Mouse (Mus musculus) lung, postnatal 10 days (tissue): ENCODE measurements around the gene Odc1.
A peak's percentile ranks its signal among the peaks of the same experiment; 100 is the strongest.

ENCODE experiments used
- DNase-seq: peaks from one replicate; pipeline ENCODE4 v3.0.0; 2021

Odc1 gene

GRCm38 (mm10) chr12:17551208-17551995, 6.8 kb downstream of the Odc1 start:
- DNase-seq, result no peak

DNA sequence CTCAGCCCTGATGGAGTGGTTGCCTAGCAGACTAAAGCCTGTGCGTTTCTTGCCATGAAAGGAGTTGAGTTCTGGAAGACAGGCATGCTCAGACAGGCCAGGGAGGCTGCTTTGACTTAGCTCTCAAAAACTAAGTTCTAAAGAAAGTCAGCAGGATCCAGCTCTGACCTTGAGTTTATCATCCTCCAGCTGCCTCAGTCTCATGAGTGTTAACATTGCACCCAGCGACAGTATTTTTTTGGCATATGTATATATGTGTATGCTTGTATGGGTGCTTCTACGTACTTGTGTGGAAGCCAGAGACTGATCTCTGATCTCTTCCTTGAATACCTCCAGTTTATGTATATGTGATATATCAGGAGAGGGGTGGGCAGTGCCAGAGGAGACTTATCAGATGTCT, 7.8 kb downstream of the Odc1 start:
- no peak for DNase-seq

GRCm38 (mm10) chr12:17552949-17553348, 8.4 kb downstream of the Odc1 start:
- DNase-seq, result no peak

DNA sequence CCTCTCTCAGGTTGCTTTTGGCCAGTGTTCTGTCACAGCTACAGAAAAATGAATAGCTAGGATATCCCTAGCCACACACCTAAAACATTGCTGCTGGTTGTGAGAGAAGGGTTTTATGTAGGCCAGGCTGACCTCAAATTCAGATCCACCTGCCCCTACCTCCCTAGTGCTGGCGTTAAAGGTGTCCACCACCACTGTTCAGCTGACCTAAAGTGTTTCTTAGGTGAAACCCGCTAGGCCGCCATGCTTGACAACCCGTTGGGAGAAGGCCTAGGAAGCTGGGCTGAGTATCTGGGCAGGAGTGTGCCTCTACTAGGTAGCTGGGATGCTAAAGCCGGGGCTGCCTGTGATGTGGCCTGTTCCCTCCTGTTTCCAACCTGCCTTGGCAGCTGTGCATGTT, 9.0 kb downstream of the Odc1 start:
- no peak for DNase-seq

- peak; percentile 92 for DNase-seq
Observed at GRCm38 (mm10) chr12:17554200-17554951, 9.8 kb downstream of the Odc1 start.

GRCm38 (mm10) chr12:17556430-17557343, 12.1 kb downstream of the Odc1 start:
- DNase-seq, result peak; percentile 82

- DNase-seq, result no peak
Observed at GRCm38 (mm10) chr12:17557344-17557966, 12.9 kb downstream of the Odc1 start.

- DNase-seq, result no peak
Observed at GRCm38 (mm10) chr12:17557967-17558345, 13.4 kb downstream of the Odc1 start.

DNA sequence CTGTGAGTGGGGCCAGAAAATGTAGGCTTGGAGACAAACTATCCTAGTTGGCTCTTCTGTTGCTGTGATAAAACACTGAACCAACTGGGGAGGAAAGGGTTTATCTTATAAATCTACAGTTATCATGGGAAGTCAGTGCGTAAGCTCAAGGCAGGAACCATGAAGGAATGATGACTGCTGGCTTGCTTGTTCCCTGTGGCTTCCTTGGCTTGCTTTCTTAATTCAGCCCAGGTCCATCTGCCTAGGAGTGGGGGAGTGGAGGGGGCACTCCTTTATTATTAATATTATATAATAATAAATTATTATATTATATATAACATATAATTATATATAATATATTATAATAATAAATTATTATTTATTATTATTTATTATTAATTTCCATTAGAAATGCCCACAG, 17.8 kb downstream of the Odc1 start:
- no peak for DNase-seq

DNA sequence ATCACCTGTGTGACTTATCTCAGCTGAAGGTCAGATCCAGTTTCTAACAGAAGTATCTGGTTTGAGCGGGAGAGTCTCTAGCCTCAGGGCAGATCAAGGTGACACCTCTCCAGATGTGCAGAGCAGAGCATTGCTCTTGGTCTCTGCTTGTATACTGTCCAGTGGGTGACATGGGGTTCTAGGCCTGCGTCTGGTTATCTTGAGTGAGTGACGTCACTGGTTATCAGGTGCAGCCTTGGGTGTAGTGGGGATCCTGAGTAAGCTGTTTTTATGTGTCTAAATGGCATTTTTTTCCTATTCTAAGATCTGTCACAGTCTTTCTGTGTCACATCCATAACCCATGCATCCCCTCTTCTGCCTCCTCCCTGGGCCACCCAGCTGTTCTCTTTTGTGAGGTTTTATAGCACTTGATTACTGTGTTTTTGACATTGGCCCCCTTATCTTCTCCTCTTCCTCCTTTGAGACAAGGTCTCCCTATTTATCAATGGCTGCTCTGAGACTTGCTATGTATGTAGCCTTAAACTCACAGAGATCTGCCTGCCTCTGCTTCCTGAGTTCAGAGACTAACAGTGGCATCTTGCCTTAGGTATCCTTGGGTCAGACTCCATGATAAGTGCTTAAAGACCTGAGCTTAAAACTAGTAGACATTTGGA, 20.9 kb downstream of the Odc1 start:
- DNase-seq, result no peak

- DNase-seq, result no peak
Observed at GRCm38 (mm10) chr12:17566046-17566408, 21.4 kb downstream of the Odc1 start.

DNA sequence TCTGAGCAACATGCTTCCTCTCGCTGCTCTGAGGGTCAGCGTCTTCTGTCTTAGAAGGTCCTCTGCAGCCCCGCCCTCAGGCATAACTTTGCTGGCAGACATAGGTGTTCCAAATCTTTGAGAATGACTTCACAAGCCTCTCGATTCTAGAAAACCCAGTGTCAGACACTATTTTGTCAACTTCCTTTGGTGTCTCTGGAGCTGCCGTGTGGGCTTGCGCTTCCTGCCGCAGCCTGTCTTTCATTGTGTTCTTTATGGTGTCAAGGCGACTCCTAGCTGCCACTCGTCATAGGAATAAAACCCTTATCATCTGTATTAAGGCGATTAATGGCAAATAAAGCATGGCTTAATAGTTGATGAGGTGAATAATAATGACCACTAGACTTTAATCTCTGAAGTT, 24.0 kb downstream of the Odc1 start:
- no peak for DNase-seq

- DNase-seq, result no peak
Observed at GRCm38 (mm10) chr12:17574591-17574990, 30.0 kb downstream of the Odc1 start.

- DNase-seq, result no peak
Observed at GRCm38 (mm10) chr12:17575156-17575910, 30.7 kb downstream of the Odc1 start.

DNA sequence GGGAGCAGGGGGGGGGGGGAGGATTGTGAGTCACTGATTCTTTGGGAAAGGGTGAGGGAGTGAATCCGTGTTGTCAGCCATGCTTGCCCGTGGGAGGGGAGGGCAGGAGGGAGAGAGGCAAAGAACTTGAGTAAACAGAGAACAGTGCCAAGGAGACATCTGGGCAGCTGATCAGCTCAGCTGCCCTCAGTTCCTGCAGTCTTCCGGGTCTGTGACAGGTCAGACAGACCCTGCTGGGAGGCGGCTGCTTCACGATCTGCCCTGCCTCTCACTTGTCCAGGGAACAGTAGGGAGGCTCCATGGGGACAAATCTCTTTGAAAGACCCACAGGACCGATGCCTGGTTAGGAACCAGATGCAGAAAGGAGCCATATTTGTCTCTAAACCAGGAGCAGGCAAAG, 31.4 kb downstream of the Odc1 start:
- DNase-seq, result peak; percentile 82

DNA sequence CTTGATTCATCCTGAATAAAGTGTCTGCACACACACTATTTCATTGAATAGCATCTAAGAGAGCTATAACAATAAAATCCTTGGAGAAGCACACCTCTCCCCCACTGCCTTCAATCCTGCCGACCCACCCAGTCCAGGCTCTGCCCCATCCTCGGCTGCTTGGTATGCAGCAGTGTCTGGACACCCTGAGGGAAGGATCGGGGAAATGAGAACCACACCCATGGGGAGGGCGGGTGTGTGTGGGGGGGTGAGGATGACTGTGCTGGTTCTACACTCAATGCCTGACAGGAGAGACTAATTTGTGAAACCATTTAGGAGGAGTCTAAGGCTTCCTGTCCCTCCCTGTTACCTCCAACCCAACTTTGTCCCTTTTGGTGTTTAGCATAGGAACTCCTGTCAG, 34.0 kb downstream of the Odc1 start:
- no peak for DNase-seq

GRCm38 (mm10) chr12:17581001-17581400, 36.4 kb downstream of the Odc1 start:
- DNase-seq, result no peak

- DNase-seq, result no peak
Observed at GRCm38 (mm10) chr12:17582406-17582805, 37.8 kb downstream of the Odc1 start.

DNA sequence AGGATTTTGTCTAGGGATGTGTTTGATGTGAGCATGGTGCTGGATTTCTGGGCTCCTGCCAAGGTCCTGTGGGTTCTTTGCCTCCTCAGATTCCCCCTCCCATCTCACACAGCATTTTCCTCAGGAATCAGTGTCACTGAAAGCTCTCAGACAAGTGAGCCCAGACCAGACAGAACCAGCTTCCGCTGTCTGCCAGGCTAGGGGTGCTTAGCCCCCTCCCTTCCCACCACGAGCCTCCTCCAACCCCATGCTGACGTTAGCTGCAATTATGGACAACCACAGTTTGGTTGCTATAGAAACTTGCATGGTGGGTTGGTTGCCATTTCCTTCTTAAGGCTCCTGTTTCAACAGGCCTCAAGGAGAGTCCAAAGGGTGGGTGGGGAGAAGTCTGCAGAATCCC, 39.3 kb downstream of the Odc1 start:
- DNase-seq, result no peak

DNA sequence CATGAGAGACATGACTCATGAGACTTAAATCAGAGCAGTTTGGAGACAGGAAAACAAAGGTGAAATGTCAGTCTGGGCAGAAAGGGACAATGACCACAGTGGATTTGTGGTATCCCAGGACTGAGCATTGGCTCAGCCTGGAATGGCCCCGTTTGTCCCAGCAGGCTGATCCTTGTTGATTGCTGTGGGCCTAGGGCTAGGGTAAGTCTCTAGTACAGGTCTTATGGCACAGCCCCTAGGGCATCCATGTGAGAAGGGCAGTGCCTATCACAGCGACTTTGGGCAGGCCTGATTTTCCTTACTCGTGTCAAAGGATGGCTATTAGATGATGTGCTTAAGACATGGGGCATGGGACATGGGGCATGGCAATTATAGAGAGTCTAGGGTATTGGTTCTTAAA, 41.4 kb downstream of the Odc1 start:
- DNase-seq, result no peak

GRCm38 (mm10) chr12:17588436-17588835, 43.8 kb downstream of the Odc1 start:
- DNase-seq, result no peak
